Mouse (Mus musculus) G1E-ER4 (cell line): ENCODE measurements around the gene Krt5. TPM values are rescaled to one million over a fixed set of nuclear protein-coding genes. Genes with fewer than 3 reads are reported as not detected.

Source experiments
- GATA1 ChIP-seq: IDR thresholded peaks from one replicate; pipeline ENCODE4 v1.8.0; 2012; ENCODE audit warnings: low read length, inconsistent platforms
- polyA plus RNA-seq: library from polyadenylated mRNA; stranded (reverse); fragments of >175 nt; gene quantifications from 2 replicates; pipeline ENCODE4 v1.2.3, GENCODE M21; 2012

Krt5 gene
- polyA plus RNA-seq, 1 experiment: not detected

GRCm38 (mm10) chr15:101680187-101680586 lies 32.5 kb downstream of the Krt5 start, which contains the start of gene Krt6b:
TSS of gene Krt6b (minus strand) at chr15:101680287.
- no peak for TF ChIP-seq GATA1

GRCm38 (mm10) chr15:101675978-101676377 lies 36.7 kb downstream of the Krt5 start:
- no peak for TF ChIP-seq GATA1

Other genes with a start within 250 kb of the Krt5 start
- gene Krt81, start 249.1 kb downstream of the Krt5 start, polyA plus RNA-seq: not detected in 2 replicates
- not detected in 2 replicates for gene Krt86, start 239.4 kb downstream of the Krt5 start, polyA plus RNA-seq
- gene Krt83, start 221.4 kb downstream of the Krt5 start, polyA plus RNA-seq: not detected in 2 replicates
- not detected in 2 replicates for gene Gm49425, start 195.6 kb downstream of the Krt5 start, polyA plus RNA-seq
- not detected in 2 replicates for gene Krt84, start 180.1 kb downstream of the Krt5 start, polyA plus RNA-seq
- not detected in 2 replicates for gene Krt82, start 162.2 kb downstream of the Krt5 start, polyA plus RNA-seq
- gene Krt90, start 149.9 kb downstream of the Krt5 start, polyA plus RNA-seq: not detected in 2 replicates
- gene Krt75, start 139.0 kb downstream of the Krt5 start, polyA plus RNA-seq: not detected in 2 replicates
- not detected in 2 replicates for gene Gm5414, start 84.7 kb downstream of the Krt5 start, polyA plus RNA-seq
- not detected in 2 replicates for gene Gm5478, start 65.5 kb downstream of the Krt5 start, polyA plus RNA-seq
- gene Krt6b, start 32.6 kb downstream of the Krt5 start, polyA plus RNA-seq: not detected in 2 replicates
- gene Krt6a, start 18.6 kb downstream of the Krt5 start, polyA plus RNA-seq: not detected in 2 replicates
- not detected in 2 replicates for gene Krt71, start 30.2 kb upstream of the Krt5 start, polyA plus RNA-seq
- gene Krt72, start 73.6 kb upstream of the Krt5 start, polyA plus RNA-seq: not detected in 2 replicates
- not detected in 2 replicates for gene Krt73, start 89.4 kb upstream of the Krt5 start, polyA plus RNA-seq
- not detected in 2 replicates for gene Krt2, start 105.3 kb upstream of the Krt5 start, polyA plus RNA-seq
- not detected in 2 replicates for gene Krt1, start 137.9 kb upstream of the Krt5 start, polyA plus RNA-seq
- gene Krt77, start 156.8 kb upstream of the Krt5 start, polyA plus RNA-seq: not detected in 2 replicates
- gene Krt76, start 180.0 kb upstream of the Krt5 start, polyA plus RNA-seq: not detected in 2 replicates
- gene Krt4, start 211.8 kb upstream of the Krt5 start, polyA plus RNA-seq: not detected in 2 replicates
- not detected in 2 replicates for gene Krt79, start 227.4 kb upstream of the Krt5 start, polyA plus RNA-seq
- not detected in 2 replicates for gene Krt78, start 241.4 kb upstream of the Krt5 start, polyA plus RNA-seq